ENCODE assay signal across 10 mouse cellular contexts in genomic region chr17:29541419-29541818, GRCm38 (mm10). TPM values are rescaled to one million over a fixed set of nuclear protein-coding genes. Genes with fewer than 3 reads are reported as not detected.
DNase-seq lines count a peak whose midpoint lies in the region; ATAC-seq and TF ChIP-seq lines count a peak whose summit lies in the region.
"Had no signal": no experiment of that assay in that cellular context is flagged by ENCODE, and none has a peak within 500 bp of the region (broad histone marks: within the 10 kb centered on the region; RNA-seq: fewer than 3 reads in every experiment).

No protein-coding gene starts in this region.

- ATAC-seq in erythroid progenitor cell, adult 5-6 weeks (replicated peaks; ENCODE audit: low FRiP score, poor library complexity, severe bottlenecking) = no peak

- H3K27ac ChIP-seq in MEL (ENCODE audit: control insufficient read depth, low read depth, low read length) = peak overlapping the region; percentile 82
- H3K27ac ChIP-seq in gastrocnemius, adult 2 months = peak overlapping the region; percentile 77
- H3K27ac ChIP-seq: limb, embryonic 13.5 days had no signal

- intact Hi-C loops in gastrocnemius, adult 2 months (cut with DNase I) = no loop called here

- no peaks in the 10 kb centered on the region for H3K79me2 ChIP-seq in MEL (ENCODE audit: control insufficient read depth, insufficient read depth, low read length, poor library complexity)
- no peaks in the 10 kb centered on the region for H3K79me2 ChIP-seq in myocyte (ENCODE audit: control insufficient read depth, insufficient read depth)

- 0 out of 4 replicates have a peak, but pooled peaks cover 0 to 3% of the 10 kb centered on the region in 2 experiments for H3K4me1 ChIP-seq in MEL (ENCODE audit: control insufficient read depth in 1 of 2, insufficient read depth in 2 of 2, low read length in 2 of 2)
- H3K4me1 ChIP-seq: limb, embryonic 13.5 days had no signal

- no peaks in the 10 kb centered on the region for H3K9me3 ChIP-seq in MEL (replicated peaks; ENCODE audit: insufficient read depth, low read length)
- H3K9me3 ChIP-seq: limb, embryonic 13.5 days had no signal

- peak overlapping the region; percentile 67 for H3K9ac ChIP-seq in MEL (ENCODE audit: control insufficient read depth, low read depth, low read length, poor library complexity, severe bottlenecking)
- H3K9ac ChIP-seq: limb, embryonic 13.5 days had no signal

- H3K36me3 ChIP-seq in MEL (ENCODE audit: control insufficient read depth in 1 of 2, insufficient read depth in 2 of 2, low read length in 2 of 2) (peaks cover 0 to 3% of the 10 kb centered on the region in 2 experiments; a peak in 2 of 4 replicates), myocyte (ENCODE audit: control insufficient read depth, insufficient read depth) (no peaks in the 10 kb centered on the region)
- H3K36me3 ChIP-seq: limb, embryonic 13.5 days had no signal

- no peak for TF ChIP-seq RAD21 in MEL (IDR thresholded peaks at IDR 0.05; ENCODE audit: low read depth, low read length)

- TF ChIP-seq POLR2A in MEL (IDR thresholded peaks at IDR 0.05; ENCODE audit: control insufficient read depth in 1 of 2, insufficient read depth in 1 of 2, low read depth in 1 of 2, low read length in 2 of 2, poor library complexity in 1 of 2) (no peak), myocyte (IDR thresholded peaks at IDR 0.05; ENCODE audit: insufficient read length, low read depth) (no peak)

- DNase-seq in MEL (ENCODE audit: low read depth, low spot score) = peak; percentile 82
- peak; percentile 95 for DNase-seq in adipocyte (ENCODE audit: low spot score)
- DNase-seq in gastrocnemius, adult 2 months = peak; percentile 91
- peak; percentile 78 for DNase-seq in kidney, adult 9 months
- no peak for DNase-seq in layer of hippocampus, postnatal 25 days (ENCODE audit: extremely low spot score in 1 of 2, low spot score in 1 of 2)
- no peak for DNase-seq in right cerebral cortex, adult 2 months (ENCODE audit: low spot score in 2 of 2)

- H3K27me3 ChIP-seq in MEL (ENCODE audit: control insufficient read depth in 1 of 2, insufficient read depth in 2 of 2, low read length in 2 of 2) = no peaks in the 10 kb centered on the region
- no peaks in the 10 kb centered on the region for H3K27me3 ChIP-seq in myocyte (ENCODE audit: control insufficient read depth, insufficient read depth, insufficient read length)
- H3K27me3 ChIP-seq: limb, embryonic 13.5 days had no signal

- H3ac ChIP-seq in myocyte (ENCODE audit: control insufficient read depth, insufficient read length) = no peak overlapping the region

- H3K4me3 ChIP-seq in MEL (ENCODE audit: control insufficient read depth in 1 of 2, insufficient read depth in 1 of 2, low read depth in 2 of 2, low read length in 2 of 2) = peak overlapping the region; percentile 48 to 55
- peak overlapping the region; percentile 36; the same call in 1 of the 2 replicates for H3K4me3 ChIP-seq in gastrocnemius, adult 2 months
- no peak overlapping the region for H3K4me3 ChIP-seq in myocyte
- H3K4me3 ChIP-seq: limb, embryonic 13.5 days had no signal

- peak overlapping the region; percentile 55 for H3K4me2 ChIP-seq in myocyte (ENCODE audit: low read depth)
- H3K4me2 ChIP-seq: limb, embryonic 13.5 days had no signal

- TF ChIP-seq CTCF in MEL (IDR thresholded peaks at IDR 0.05 in 2 of 3, conservative IDR thresholded peaks at IDR 0.05 in 1 of 3; ENCODE audit: control insufficient read depth in 1 of 3, insufficient read depth in 1 of 3, low read depth in 2 of 3, low read length in 3 of 3, poor library complexity in 1 of 3, severe bottlenecking in 1 of 3) = no peak
- no peak for TF ChIP-seq CTCF in gastrocnemius, adult 2 months (IDR thresholded peaks at IDR 0.05)

- peak in 1 of 2 experiments; percentile 58; a peak in 2 of 4 replicates for TF ChIP-seq EP300 in MEL (IDR thresholded peaks at IDR 0.05; ENCODE audit: low read depth in 1 of 2, low read length in 2 of 2)

TF ChIP-seq in MEL, 35 proteins besides CTCF, POLR2A, EP300 and RAD21 (continues in another document):
- TF ChIP-seq HCFC1 (IDR thresholded peaks at IDR 0.05; ENCODE audit: low read depth, low read length) = no peak
- no peak for TF ChIP-seq POLR2AphosphoS5 (IDR thresholded peaks at IDR 0.05; ENCODE audit: borderline replicate concordance, low read depth, low read length)
- no peak for TF ChIP-seq RCOR1 (IDR thresholded peaks at IDR 0.05; ENCODE audit: low read depth, low read length)
- no peak for TF ChIP-seq MYC (IDR thresholded peaks at IDR 0.05; ENCODE audit: low read depth, low read length)
- peak; percentile 63; the same call in 1 of the 2 replicates for TF ChIP-seq GATA1 (IDR thresholded peaks at IDR 0.05; ENCODE audit: low read depth, low read length)
- TF ChIP-seq ZKSCAN1 (IDR thresholded peaks at IDR 0.05; ENCODE audit: low read depth, low read length) = no peak
- TF ChIP-seq JUND (IDR thresholded peaks at IDR 0.05; ENCODE audit: low read depth, low read length) = no peak
- TF ChIP-seq TBP (IDR thresholded peaks at IDR 0.05; ENCODE audit: low read depth, low read length) = no peak
- no peak for TF ChIP-seq MAFK (IDR thresholded peaks at IDR 0.05; ENCODE audit: borderline replicate concordance, low read depth, low read length)
- TF ChIP-seq NELFE (IDR thresholded peaks at IDR 0.05; ENCODE audit: low read depth, low read length) = no peak; the same call in 1 of the 2 replicates
- TF ChIP-seq USF1 (IDR thresholded peaks at IDR 0.05; ENCODE audit: low read depth, low read length) = no peak
- TF ChIP-seq SIN3A (IDR thresholded peaks at IDR 0.05; ENCODE audit: low read length) = peak; percentile 85
- TF ChIP-seq MAZ (IDR thresholded peaks at IDR 0.05; ENCODE audit: low read depth, low read length) = no peak
- TF ChIP-seq ELF1 (IDR thresholded peaks at IDR 0.05; ENCODE audit: low read depth, low read length) = no peak

TF ChIP-seq in myocyte, 11 proteins besides CTCF, POLR2A, EP300 and RAD21:
- TF ChIP-seq E2F4 (IDR thresholded peaks at IDR 0.05; ENCODE audit: insufficient read depth) (no peak), MYOG (IDR thresholded peaks at IDR 0.05; ENCODE audit: control insufficient read depth in 1 of 3, insufficient read depth in 1 of 3, insufficient read length in 2 of 3, low read depth in 2 of 3) (peak in 2 of 3 experiments; percentile 58 to 61)

RNA-seq across cellular contexts. Expression of gene Gm17657, which starts 8.0 kb away (rescaled TPM):
- total RNA-seq in MEL (2012; rRNA removed) = 0.31 and 0.88 TPM in 2 replicates
- polyA plus RNA-seq in MEL (2012; ENCODE audit: insufficient read depth in 1 of 2, insufficient read length in 2 of 2, low read depth in 1 of 2, low replicate concordance in 2 of 2, missing spikeins in 1 of 2) (1 to 10 TPM in 1 of 2 experiments, not detected in 1; 2.7 TPM), myocyte (2012; fragmentation: generic; extraction: Trizol) (not detected)
- not detected for total RNA-seq in gastrocnemius, adult 2 months (2021)
- total RNA-seq in layer of hippocampus, postnatal 25 days (2021) = not detected
- not detected in 2 replicates for total RNA-seq in erythroid progenitor cell, adult 5-6 weeks (2015; ENCODE audit: low replicate concordance)
- total RNA-seq in erythroid progenitor cell, adult 5-6 weeks (2017; ENCODE audit: low replicate concordance) = not detected in 2 replicates
- polyA plus RNA-seq: limb, embryonic 13.5 days; stomach, embryonic 14.5 days had no signal

RNA-seq across cellular contexts. Expression of gene Tbc1d22b, which starts 8.2 kb away (rescaled TPM):
- 8.0 and 9.4 TPM in 2 replicates for total RNA-seq in MEL (2012; rRNA removed)
- 10 to 100 TPM; 30.7 to 53.8 TPM for polyA plus RNA-seq in MEL (2012; ENCODE audit: insufficient read depth in 1 of 2, insufficient read length in 2 of 2, low read depth in 1 of 2, low replicate concordance in 2 of 2, missing spikeins in 1 of 2)
- 10 to 100 TPM; 10.4 to 11.9 TPM for total RNA-seq in gastrocnemius, adult 2 months (2021)
- polyA plus RNA-seq in myocyte (2012; fragmentation: generic; extraction: Trizol) = 9.0 TPM
- total RNA-seq in layer of hippocampus, postnatal 25 days (2021) = 10 to 100 TPM; 43.4 to 45.7 TPM
- 1.3 and 4.3 TPM in 2 replicates for total RNA-seq in erythroid progenitor cell, adult 5-6 weeks (2015; ENCODE audit: low replicate concordance)
- total RNA-seq in erythroid progenitor cell, adult 5-6 weeks (2017; ENCODE audit: low replicate concordance) = 3.1 and 3.2 TPM in 2 replicates

RNA-seq across cellular contexts. Expression of gene Tmem217, which starts 10.8 kb away (rescaled TPM):
- 2.3 and 2.5 TPM in 2 replicates for total RNA-seq in MEL (2012; rRNA removed)
- polyA plus RNA-seq in MEL (2012; ENCODE audit: insufficient read depth in 1 of 2, insufficient read length in 2 of 2, low read depth in 1 of 2, low replicate concordance in 2 of 2, missing spikeins in 1 of 2) = 1 to 10 TPM in 1 of 2 experiments, not detected in 1; 4.5 TPM
- not detected for total RNA-seq in gastrocnemius, adult 2 months (2021)
- polyA plus RNA-seq in myocyte (2012; fragmentation: generic; extraction: Trizol) = not detected
- under 1 TPM in 1 of 2 experiments, not detected in 1; 0.44 TPM for total RNA-seq in layer of hippocampus, postnatal 25 days (2021)
- total RNA-seq in erythroid progenitor cell, adult 5-6 weeks (2015; ENCODE audit: low replicate concordance) = not detected in 2 replicates
- total RNA-seq in erythroid progenitor cell, adult 5-6 weeks (2017; ENCODE audit: low replicate concordance) = not detected in 2 replicates

RNA-seq across cellular contexts. Expression of gene Pim1, which starts 50.9 kb away (rescaled TPM):
- total RNA-seq in MEL (2012; rRNA removed) = 27.8 and 30.6 TPM in 2 replicates
- polyA plus RNA-seq in MEL (2012; ENCODE audit: insufficient read depth in 1 of 2, insufficient read length in 2 of 2, low read depth in 1 of 2, low replicate concordance in 2 of 2, missing spikeins in 1 of 2) = 10 to 100 TPM in 1 of 2 experiments, not detected in 1; 52.1 TPM
- 10 to 100 TPM; 13.8 to 35.2 TPM for total RNA-seq in gastrocnemius, adult 2 months (2021)
- 16.3 TPM for polyA plus RNA-seq in myocyte (2012; fragmentation: generic; extraction: Trizol)
- total RNA-seq in layer of hippocampus, postnatal 25 days (2021) = 1 to 10 TPM; 2.7 to 3.7 TPM
- total RNA-seq in erythroid progenitor cell, adult 5-6 weeks (2015; ENCODE audit: low replicate concordance) = 88.0 and 102 TPM in 2 replicates
- total RNA-seq in erythroid progenitor cell, adult 5-6 weeks (2017; ENCODE audit: low replicate concordance) = 143 and 147 TPM in 2 replicates

Comparison
In these comparisons a context has a peak if more than half of its experiments do, and no peak if none do; other contexts are left out.
1. DNase-seq: peak in MEL (single experiment), adipocyte (single experiment), gastrocnemius, adult 2 months (single experiment) and kidney, adult 9 months (single experiment); none in layer of hippocampus, postnatal 25 days (0 of 2) and right cerebral cortex, adult 2 months (0 of 2).